Mouse (Mus musculus): ENCODE measurements around the gene Tatdn2. TPM values are rescaled to one million over a fixed set of nuclear protein-coding genes. Genes with fewer than 3 reads are reported as not detected.

The Tatdn2 gene
- polyA plus RNA-seq, 1 experiment: 21.0 TPM

DNA sequence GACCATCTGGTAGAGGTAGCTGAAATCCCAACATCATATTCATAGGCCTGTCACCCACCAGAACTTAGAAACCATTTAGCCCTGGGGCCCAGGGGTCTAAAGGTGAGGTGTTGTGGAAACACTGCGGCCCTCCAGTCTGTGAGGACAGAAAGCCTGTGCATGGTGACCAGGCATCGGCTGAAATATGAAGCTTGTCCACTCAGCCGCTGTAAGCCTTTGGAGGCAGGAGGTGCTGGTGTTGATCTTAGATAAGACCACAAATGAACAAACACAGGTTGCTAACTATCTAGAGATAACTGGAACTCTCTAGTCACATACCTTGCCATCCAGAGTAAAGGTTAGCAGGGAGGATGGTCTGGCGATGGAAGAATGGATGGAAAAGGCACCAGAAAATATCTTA, 24.2 kb downstream of the Tatdn2 start:
- TF ChIP-seq SRF (IDR thresholded peaks at IDR 0.05; ENCODE audit: control insufficient read depth, insufficient read length, low read depth) (no peak), TCF3 (IDR thresholded peaks at IDR 0.05; ENCODE audit: insufficient read length, low read depth) (no peak), REST (IDR thresholded peaks at IDR 0.05; ENCODE audit: insufficient read depth, insufficient read length) (no peak), MYOG (IDR thresholded peaks at IDR 0.05; ENCODE audit: control insufficient read depth in 1 of 3, insufficient read depth in 1 of 3, insufficient read length in 2 of 3, low read depth in 2 of 3) (no peak), MAX (IDR thresholded peaks at IDR 0.05; ENCODE audit: low read depth) (no peak), POLR2A (IDR thresholded peaks at IDR 0.05; ENCODE audit: insufficient read length, low read depth) (no peak), TCF12 (IDR thresholded peaks at IDR 0.05; ENCODE audit: insufficient read depth, poor library complexity, severe bottlenecking) (no peak), USF1 (IDR thresholded peaks at IDR 0.05; ENCODE audit: low read depth) (no peak), POLR2AphosphoS2 (IDR thresholded peaks at IDR 0.05; ENCODE audit: insufficient read length, low read depth) (no peak), E2F4 (IDR thresholded peaks at IDR 0.05; ENCODE audit: insufficient read depth) (no peak), CEBPB (IDR thresholded peaks at IDR 0.05; ENCODE audit: insufficient read depth, poor library complexity, severe bottlenecking) (no peak), MYOD1 (IDR thresholded peaks at IDR 0.05; ENCODE audit: control insufficient read depth in 1 of 3, insufficient read length in 2 of 3, low read depth in 2 of 3) (no peak)
- H3K4me2 ChIP-seq (ENCODE audit: low read depth): no peak overlapping the region
- no peak overlapping the region for H3K4me3 ChIP-seq
- H3K36me3 ChIP-seq (ENCODE audit: control insufficient read depth, insufficient read depth): peaks cover 20% of the 10 kb centered on the region
- no peak overlapping the region for H3ac ChIP-seq (ENCODE audit: control insufficient read depth, insufficient read length)
- no peaks in the 10 kb centered on the region for H3K79me2 ChIP-seq (ENCODE audit: control insufficient read depth, insufficient read depth)
- no peaks in the 10 kb centered on the region for H3K27me3 ChIP-seq (ENCODE audit: control insufficient read depth, insufficient read depth, insufficient read length)

DNA sequence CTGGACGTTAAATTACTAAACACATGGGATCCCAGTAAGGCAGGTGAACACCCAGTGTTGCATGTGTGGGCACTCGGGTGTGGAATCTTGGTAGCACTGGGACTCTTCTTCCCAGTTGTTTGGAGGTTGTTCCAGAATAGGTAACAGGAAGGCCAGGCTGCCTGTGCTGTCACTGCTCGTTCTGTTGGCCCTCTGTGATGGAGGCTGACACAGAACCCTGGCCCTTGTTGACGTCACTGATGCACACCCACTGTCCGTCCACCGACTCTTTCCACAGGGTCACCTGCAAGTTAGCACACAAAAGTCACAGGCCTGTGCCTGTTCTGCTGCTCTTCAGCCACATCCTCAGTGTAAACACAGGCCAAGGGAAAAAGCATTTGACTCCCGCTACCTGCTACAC, 31.3 kb downstream of the Tatdn2 start:
- Histone ChIP-seq H3K4me3 (no peak overlapping the region), H3K36me3 (ENCODE audit: control insufficient read depth, insufficient read depth) (peaks cover 59% of the 10 kb centered on the region), H3K27me3 (ENCODE audit: control insufficient read depth, insufficient read depth, insufficient read length) (no peaks in the 10 kb centered on the region), H3K79me2 (ENCODE audit: control insufficient read depth, insufficient read depth) (peaks cover 7% of the 10 kb centered on the region), H3K4me2 (ENCODE audit: low read depth) (no peak overlapping the region), H3ac (ENCODE audit: control insufficient read depth, insufficient read length) (no peak overlapping the region)
- TF ChIP-seq TCF12 (IDR thresholded peaks at IDR 0.05; ENCODE audit: insufficient read depth, poor library complexity, severe bottlenecking): no peak
- TF ChIP-seq POLR2AphosphoS2 (IDR thresholded peaks at IDR 0.05; ENCODE audit: insufficient read length, low read depth): peak; percentile 60
- TF ChIP-seq E2F4 (IDR thresholded peaks at IDR 0.05; ENCODE audit: insufficient read depth): no peak
- no peak for TF ChIP-seq POLR2A (IDR thresholded peaks at IDR 0.05; ENCODE audit: insufficient read length, low read depth)

DNA sequence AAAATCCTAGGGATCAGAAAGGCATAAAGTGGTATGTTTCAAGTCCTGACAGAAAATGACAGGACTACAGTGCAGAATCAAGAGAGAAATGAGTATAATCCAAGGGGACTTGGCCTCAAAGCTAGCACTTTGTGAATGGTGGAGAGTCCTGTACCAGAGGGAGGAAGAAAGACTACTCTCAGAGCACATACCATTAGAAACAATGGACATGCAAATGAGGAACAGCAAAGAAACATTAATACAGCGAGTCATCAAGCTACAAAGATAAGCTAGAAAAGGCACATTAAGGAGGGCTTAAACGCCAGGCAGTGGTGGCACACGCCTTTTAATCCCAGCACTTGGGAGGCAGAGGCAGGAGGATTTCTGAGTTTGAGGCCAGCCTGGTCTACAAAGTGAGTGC, 34.4 kb downstream of the Tatdn2 start:
- Histone ChIP-seq H3ac (ENCODE audit: control insufficient read depth, insufficient read length) (no peak overlapping the region), H3K4me2 (ENCODE audit: low read depth) (no peak overlapping the region), H3K4me3 (no peak overlapping the region), H3K79me2 (ENCODE audit: control insufficient read depth, insufficient read depth) (peaks cover 7% of the 10 kb centered on the region), H3K36me3 (ENCODE audit: control insufficient read depth, insufficient read depth) (peaks cover 72% of the 10 kb centered on the region), H3K27me3 (ENCODE audit: control insufficient read depth, insufficient read depth, insufficient read length) (no peaks in the 10 kb centered on the region)
- TF ChIP-seq POLR2A (IDR thresholded peaks at IDR 0.05; ENCODE audit: insufficient read length, low read depth) (no peak), POLR2AphosphoS2 (IDR thresholded peaks at IDR 0.05; ENCODE audit: insufficient read length, low read depth) (no peak), MYOD1 (IDR thresholded peaks at IDR 0.05; ENCODE audit: control insufficient read depth in 1 of 3, insufficient read length in 2 of 3, low read depth in 2 of 3) (no peak)

DNA sequence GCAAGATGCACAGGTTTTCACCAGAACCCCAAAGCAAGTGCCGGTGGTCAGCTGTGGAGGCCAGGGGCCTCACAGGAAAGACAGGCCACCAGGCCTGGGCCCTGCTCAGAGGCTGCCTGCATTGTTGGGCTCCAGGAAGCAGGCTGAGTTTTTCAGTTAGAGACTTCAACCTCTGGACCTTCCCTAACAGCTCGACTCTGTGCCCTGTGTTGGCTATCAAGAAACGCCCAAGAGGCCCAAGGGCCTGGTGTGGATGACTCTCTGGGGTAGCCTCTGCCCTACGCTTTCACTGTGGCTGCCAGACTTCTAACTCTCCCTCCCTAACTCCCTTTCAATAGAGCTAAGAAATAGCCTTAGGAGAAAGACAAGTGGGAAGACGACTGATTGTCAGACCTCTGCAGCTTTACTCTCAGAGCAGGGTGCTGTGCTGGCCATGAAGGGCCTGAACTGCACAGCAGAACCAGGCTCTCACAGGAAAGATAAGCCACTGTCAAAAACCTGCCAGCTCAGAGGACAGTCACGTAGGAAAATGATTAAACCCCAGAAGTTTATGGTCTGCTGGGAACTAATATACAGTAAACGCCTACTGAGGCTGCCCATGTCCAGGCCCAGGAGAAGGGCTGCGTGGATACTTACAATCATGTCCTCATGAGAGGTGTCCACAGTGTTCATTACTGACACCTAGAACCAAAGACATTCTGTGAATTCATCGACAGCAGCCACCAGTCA, 40.6 kb downstream of the Tatdn2 start:
- no peak overlapping the region for H3ac ChIP-seq (ENCODE audit: control insufficient read depth, insufficient read length)
- TF ChIP-seq MYOG (IDR thresholded peaks at IDR 0.05; ENCODE audit: control insufficient read depth in 1 of 3, insufficient read depth in 1 of 3, insufficient read length in 2 of 3, low read depth in 2 of 3): no peak
- no peak for TF ChIP-seq TCF3 (IDR thresholded peaks at IDR 0.05; ENCODE audit: insufficient read length, low read depth)
- TF ChIP-seq MAX (IDR thresholded peaks at IDR 0.05; ENCODE audit: low read depth): no peak
- no peak for TF ChIP-seq MYOD1 (IDR thresholded peaks at IDR 0.05; ENCODE audit: control insufficient read depth in 1 of 3, insufficient read length in 2 of 3, low read depth in 2 of 3)
- TF ChIP-seq POLR2AphosphoS2 (IDR thresholded peaks at IDR 0.05; ENCODE audit: insufficient read length, low read depth): no peak
- TF ChIP-seq POLR2A (IDR thresholded peaks at IDR 0.05; ENCODE audit: insufficient read length, low read depth): no peak
- no peak for TF ChIP-seq REST (IDR thresholded peaks at IDR 0.05; ENCODE audit: insufficient read depth, insufficient read length)
- no peak for TF ChIP-seq USF1 (IDR thresholded peaks at IDR 0.05; ENCODE audit: low read depth)
- no peak for TF ChIP-seq CEBPB (IDR thresholded peaks at IDR 0.05; ENCODE audit: insufficient read depth, poor library complexity, severe bottlenecking)
- no peak for TF ChIP-seq TCF12 (IDR thresholded peaks at IDR 0.05; ENCODE audit: insufficient read depth, poor library complexity, severe bottlenecking)
- TF ChIP-seq E2F4 (IDR thresholded peaks at IDR 0.05; ENCODE audit: insufficient read depth): no peak
- peaks cover 35% of the 10 kb centered on the region for H3K36me3 ChIP-seq (ENCODE audit: control insufficient read depth, insufficient read depth)
- H3K79me2 ChIP-seq (ENCODE audit: control insufficient read depth, insufficient read depth): peaks cover 39% of the 10 kb centered on the region
- H3K4me3 ChIP-seq: no peak overlapping the region
- no peaks in the 10 kb centered on the region for H3K27me3 ChIP-seq (ENCODE audit: control insufficient read depth, insufficient read depth, insufficient read length)
- no peak overlapping the region for H3K4me2 ChIP-seq (ENCODE audit: low read depth)
